Mouse (Mus musculus) heart, adult 2 months (tissue): ENCODE data around the gene Pla2g4a.

ENCODE experiments used
- CTCF ChIP-seq: fragments of 200-600 bp; IDR thresholded peaks from 2 replicates; pipeline ENCODE4 v1.8.1; 2022; ENCODE audit warnings: antibody characterized with exemption, mild to moderate bottlenecking, moderate library complexity
- EP300 ChIP-seq: fragments of 200-500 bp; IDR thresholded peaks from 2 replicates; pipeline ENCODE4 v1.6.1; 2011; ENCODE audit warnings: low read depth, low read length, control low read depth; ENCODE audit not compliant: insufficient read depth
- POLR2A ChIP-seq: fragments of 200-500 bp; IDR thresholded peaks from 2 replicates; pipeline ENCODE4 v1.6.1; 2011; ENCODE audit warnings: mild to moderate bottlenecking, low read depth, low read length, control low read depth; ENCODE audit not compliant: insufficient read depth

DNA sequence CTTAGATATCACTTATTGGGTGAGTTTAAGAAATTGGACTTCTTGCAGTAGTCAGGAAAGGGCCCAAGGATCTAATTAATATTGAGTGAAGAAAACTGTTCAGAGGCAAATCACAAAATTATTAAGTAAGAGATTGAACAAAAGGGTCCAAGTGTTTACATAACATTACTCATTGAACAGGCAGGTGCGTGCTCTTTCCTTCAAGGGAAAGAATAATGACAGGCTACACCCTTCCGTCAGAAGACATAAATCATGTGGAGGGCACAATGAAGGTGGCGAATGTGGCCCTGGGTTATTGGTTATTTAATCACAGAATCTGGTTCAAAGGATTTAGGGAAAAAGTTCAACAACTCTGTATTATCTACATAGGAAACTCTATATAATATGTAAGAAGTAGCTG lies 82.9 kb downstream of the Pla2g4a start:
- TF ChIP-seq CTCF (no peak), POLR2A (no peak), EP300 (no peak)
